Mouse (Mus musculus): ENCODE measurements around the gene Map3k20.

Gene Map3k20

DNA sequence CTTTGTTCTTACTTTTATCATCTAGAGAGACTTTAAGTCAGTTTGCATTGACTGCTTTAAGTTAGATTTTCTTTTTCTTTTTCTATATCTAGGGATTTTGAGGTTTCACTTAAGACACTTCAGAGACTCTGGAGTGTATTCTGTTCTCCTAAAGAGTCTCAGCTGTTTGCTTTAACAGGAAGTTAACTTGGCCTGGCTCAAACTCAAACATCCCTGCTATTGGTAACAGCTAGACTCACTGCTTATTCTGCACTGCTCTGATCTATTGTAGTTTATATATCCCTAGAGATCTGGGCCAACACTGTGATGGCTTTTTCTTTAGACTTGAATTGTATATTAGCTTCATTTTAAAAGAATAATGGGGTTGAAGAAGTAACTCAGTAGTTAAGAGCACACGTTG, 182.2 kb downstream of the Map3k20 start:
- H3K4me1 ChIP-seq (replicated peaks; ENCODE audit: low read depth, low read length), result peaks cover 9% of the 10 kb centered on the region
- no peak overlapping the region for H3K4me3 ChIP-seq (replicated peaks; ENCODE audit: low read length)
- TF ChIP-seq POU5F1 (IDR thresholded peaks at IDR 0.05; ENCODE audit: borderline replicate concordance, low read length), result no peak
- no peak for TF ChIP-seq NANOG (IDR thresholded peaks at IDR 0.05; ENCODE audit: borderline replicate concordance, low read length)
- TF ChIP-seq CTCF (conservative IDR thresholded peaks at IDR 0.05; ENCODE audit: low read length), result no peak

DNA sequence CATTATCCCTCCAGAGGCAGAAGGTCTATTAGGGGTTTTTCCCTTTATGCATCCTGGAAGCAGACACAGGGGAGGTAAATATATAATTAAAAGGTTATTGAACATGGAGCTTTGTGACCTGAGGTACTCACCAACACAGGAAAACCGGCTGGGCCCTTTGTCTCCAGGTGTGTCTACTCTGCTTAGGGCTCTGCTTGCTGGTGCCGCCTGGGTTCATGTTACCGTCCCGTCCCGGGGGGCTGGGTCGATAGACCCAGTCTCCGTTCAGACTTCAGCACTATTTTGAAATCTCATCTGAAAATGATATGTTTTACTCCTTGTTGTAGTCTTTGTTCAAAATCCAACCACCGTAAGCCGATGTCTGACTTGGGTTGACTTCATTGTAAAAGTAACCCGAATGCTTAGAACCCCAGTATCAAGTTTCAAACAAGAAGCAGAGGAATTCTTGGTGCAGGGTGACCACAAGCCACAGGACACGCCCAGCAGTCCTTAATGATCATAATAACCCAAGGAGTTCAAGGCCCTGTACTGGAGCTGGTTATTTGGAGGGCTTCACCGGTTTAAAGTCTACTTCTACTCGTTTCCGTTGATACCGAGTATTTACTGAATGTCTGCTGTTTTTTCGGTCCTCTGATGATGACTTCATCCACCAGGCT, 186.1 kb downstream of the Map3k20 start:
- H3K27me3 ChIP-seq (ENCODE audit: insufficient read depth, low read length), result peaks cover 10% of the 10 kb centered on the region; the same call in 1 of the 2 replicates
- H3K4me1 ChIP-seq (replicated peaks; ENCODE audit: low read depth, low read length), result peaks cover 22% of the 10 kb centered on the region
- H3K9me3 ChIP-seq (ENCODE audit: low read length), result 0 out of 2 replicates have a peak, but pooled peaks cover 3% of the 10 kb centered on the region
- no peak for TF ChIP-seq NANOG (IDR thresholded peaks at IDR 0.05; ENCODE audit: borderline replicate concordance, low read length)
- no peak for TF ChIP-seq POU5F1 (IDR thresholded peaks at IDR 0.05; ENCODE audit: borderline replicate concordance, low read length)
- no peak for TF ChIP-seq CTCF (conservative IDR thresholded peaks at IDR 0.05; ENCODE audit: low read length)
- H3K4me3 ChIP-seq (replicated peaks; ENCODE audit: low read length), result no peak overlapping the region
- no peaks in the 10 kb centered on the region for H3K36me3 ChIP-seq (ENCODE audit: insufficient read depth, low read length)

More for the DNA sequence above, 182.2 kb downstream of the Map3k20 start:
- H3K9me3 ChIP-seq (ENCODE audit: low read length), result 0 out of 2 replicates have a peak, but pooled peaks cover 3% of the 10 kb centered on the region
- no peaks in the 10 kb centered on the region for H3K36me3 ChIP-seq (ENCODE audit: insufficient read depth, low read length)
- peaks cover 3% of the 10 kb centered on the region; the same call in 1 of the 2 replicates for H3K27me3 ChIP-seq (ENCODE audit: insufficient read depth, low read length)

- Histone ChIP-seq H3K4me3 (replicated peaks; ENCODE audit: low read length) (no peak overlapping the region), H3K27me3 (ENCODE audit: insufficient read depth, low read length) (peaks cover 10% of the 10 kb centered on the region; the same call in 1 of the 2 replicates), H3K9me3 (ENCODE audit: low read length) (no peaks in the 10 kb centered on the region), H3K4me1 (replicated peaks; ENCODE audit: low read depth, low read length) (peaks cover 50% of the 10 kb centered on the region), H3K36me3 (ENCODE audit: insufficient read depth, low read length) (peaks cover 26% of the 10 kb centered on the region)
- TF ChIP-seq NANOG (IDR thresholded peaks at IDR 0.05; ENCODE audit: borderline replicate concordance, low read length), result no peak
- TF ChIP-seq CTCF (conservative IDR thresholded peaks at IDR 0.05; ENCODE audit: low read length), result no peak
- no peak for TF ChIP-seq POU5F1 (IDR thresholded peaks at IDR 0.05; ENCODE audit: borderline replicate concordance, low read length)
Observed at GRCm38 (mm10) chr2:72474531-72475287, 189.3 kb downstream of the Map3k20 start.

- no peak for TF ChIP-seq POU5F1 (IDR thresholded peaks at IDR 0.05; ENCODE audit: borderline replicate concordance, low read length)
- TF ChIP-seq CTCF (conservative IDR thresholded peaks at IDR 0.05; ENCODE audit: low read length), result no peak
- no peak for TF ChIP-seq NANOG (IDR thresholded peaks at IDR 0.05; ENCODE audit: borderline replicate concordance, low read length)
- H3K4me1 ChIP-seq (replicated peaks; ENCODE audit: low read depth, low read length), result peaks cover 58% of the 10 kb centered on the region
- no peaks in the 10 kb centered on the region for H3K9me3 ChIP-seq (ENCODE audit: low read length)
- H3K36me3 ChIP-seq (ENCODE audit: insufficient read depth, low read length), result peaks cover 33% of the 10 kb centered on the region
- H3K4me3 ChIP-seq (replicated peaks; ENCODE audit: low read length), result peak overlapping the region; percentile 96
- peaks cover 10% of the 10 kb centered on the region; the same call in 1 of the 2 replicates for H3K27me3 ChIP-seq (ENCODE audit: insufficient read depth, low read length)
Observed at GRCm38 (mm10) chr2:72475423-72475796, 190.0 kb downstream of the Map3k20 start.

- TF ChIP-seq NANOG (IDR thresholded peaks at IDR 0.05; ENCODE audit: borderline replicate concordance, low read length) (no peak), POU5F1 (IDR thresholded peaks at IDR 0.05; ENCODE audit: borderline replicate concordance, low read length) (no peak)
- Histone ChIP-seq H3K4me3 (replicated peaks; ENCODE audit: low read length) (peak within 1 kb of the TSS; percentile 96), H3K4me1 (replicated peaks; ENCODE audit: low read depth, low read length) (peaks cover 63% of the 10 kb centered on the region), H3K36me3 (ENCODE audit: insufficient read depth, low read length) (peaks cover 38% of the 10 kb centered on the region), H3K9me3 (ENCODE audit: low read length) (no peaks in the 10 kb centered on the region), H3K27me3 (ENCODE audit: insufficient read depth, low read length) (peaks cover 10% of the 10 kb centered on the region; the same call in 1 of the 2 replicates)
Observed at GRCm38 (mm10) chr2:72475797-72476485, 190.5 kb downstream of the Map3k20 start, which contains the start of gene Cdca7. Gene Cdca7 (plus strand): TSS chr2:72476159.

- Histone ChIP-seq H3K4me3 (replicated peaks; ENCODE audit: low read length) (peak overlapping the region; percentile 96), H3K27me3 (ENCODE audit: insufficient read depth, low read length) (peaks cover 10% of the 10 kb centered on the region; the same call in 1 of the 2 replicates), H3K4me1 (replicated peaks; ENCODE audit: low read depth, low read length) (peaks cover 64% of the 10 kb centered on the region), H3K9me3 (ENCODE audit: low read length) (no peaks in the 10 kb centered on the region), H3K36me3 (ENCODE audit: insufficient read depth, low read length) (peaks cover 45% of the 10 kb centered on the region)
- TF ChIP-seq NANOG (IDR thresholded peaks at IDR 0.05; ENCODE audit: borderline replicate concordance, low read length) (no peak), POU5F1 (IDR thresholded peaks at IDR 0.05; ENCODE audit: borderline replicate concordance, low read length) (no peak), CTCF (conservative IDR thresholded peaks at IDR 0.05; ENCODE audit: low read length) (no peak)
Observed at GRCm38 (mm10) chr2:72476486-72477211, 191.2 kb downstream of the Map3k20 start.

DNA sequence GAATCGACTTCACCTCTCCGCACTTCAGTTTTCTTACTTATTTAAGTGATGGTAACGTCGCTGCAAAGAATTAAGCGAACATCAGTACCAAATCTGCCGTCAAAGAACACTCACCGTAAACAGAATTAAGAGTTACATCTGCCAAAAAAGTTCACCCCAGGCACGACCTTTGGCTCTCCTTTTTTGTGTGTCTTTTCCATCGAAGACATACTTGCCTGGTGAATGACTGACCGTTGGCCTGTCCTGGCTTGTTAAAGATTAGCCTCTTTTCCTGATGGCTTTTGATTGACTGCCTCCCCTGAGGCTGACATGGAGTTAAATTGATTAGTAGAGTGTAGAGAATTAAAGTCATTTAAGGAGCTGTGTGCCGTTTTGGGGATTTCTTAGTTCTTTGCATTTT, 191.8 kb downstream of the Map3k20 start:
- Histone ChIP-seq H3K4me3 (replicated peaks; ENCODE audit: low read length) (peak overlapping the region; percentile 96), H3K4me1 (replicated peaks; ENCODE audit: low read depth, low read length) (peaks cover 66% of the 10 kb centered on the region), H3K9me3 (ENCODE audit: low read length) (no peaks in the 10 kb centered on the region), H3K36me3 (ENCODE audit: insufficient read depth, low read length) (peaks cover 51% of the 10 kb centered on the region), H3K27me3 (ENCODE audit: insufficient read depth, low read length) (peaks cover 10% of the 10 kb centered on the region; the same call in 1 of the 2 replicates)
- no peak for TF ChIP-seq CTCF (conservative IDR thresholded peaks at IDR 0.05; ENCODE audit: low read length)
